Mouse (Mus musculus) kidney, embryonic 16.5 days (tissue): ENCODE data around the gene Chd9. TPM values are rescaled to one million over a fixed set of nuclear protein-coding genes. Genes with fewer than 3 reads are reported as not detected.

ENCODE experiments used
- ATAC-seq: fragments of 200-750 bp; cut with Nextera tagmentation; 2 replicates; pipeline ENCODE4 v1.8.0; 2017; ENCODE audit warnings: moderate TSS enrichment; ENCODE audit not compliant: low FRiP score, low TSS enrichment
- H3K27ac ChIP-seq: fragments of 300-500 bp; sonication (generic); 2 replicates; pipeline ENCODE4 v1.5.1; 2014; ENCODE audit warnings: low read length
- H3K27me3 ChIP-seq: fragments of 300-500 bp; sonication (generic); 2 replicates; pipeline ENCODE4 v1.6.1; 2014; ENCODE audit warnings: low read length, control low read depth, mixed read lengths; ENCODE audit not compliant: insufficient read depth
- H3K36me3 ChIP-seq: fragments of 300-500 bp; sonication (generic); 2 replicates; pipeline ENCODE4 v1.6.1; 2014; ENCODE audit warnings: low read length, control low read depth, mixed read lengths; ENCODE audit not compliant: insufficient read depth
- H3K4me1 ChIP-seq: fragments of 300-500 bp; sonication (generic); 2 replicates; pipeline ENCODE4 v1.6.1; 2014; ENCODE audit warnings: low read length, control low read depth, mixed read lengths; ENCODE audit not compliant: insufficient read depth
- H3K4me2 ChIP-seq: fragments of 300-500 bp; sonication (generic); replicated peaks from 2 replicates; pipeline ENCODE4 v1.6.1; 2014; ENCODE audit warnings: low read depth, low read length
- H3K4me3 ChIP-seq: fragments of 300-500 bp; sonication (generic); 2 replicates; pipeline ENCODE4 v1.5.1; 2014; ENCODE audit warnings: mild to moderate bottlenecking, low read length
- H3K9ac ChIP-seq: fragments of 300-500 bp; sonication (generic); replicated peaks from 2 replicates; pipeline ENCODE4 v1.6.1; 2014; ENCODE audit warnings: low read length
- H3K9me3 ChIP-seq: fragments of 300-500 bp; sonication (generic); 2 replicates; pipeline ENCODE4 v1.6.1; 2016; ENCODE audit warnings: low read length, control low read depth
- WGBS: fragments of 180-500 bp; shearing (Covaris S2); extraction: QIAGEN DNeasy Blood & Tissue Kit; methylation state at CpG from one replicate; pipeline ENCODE4 v1.1.7; 2014; 5-methylcytosine and 5-hydroxymethylcytosine counted together
- polyA plus RNA-seq: library from polyadenylated mRNA; unstranded; fragments of >200 nt; fragmentation: Nextera tagmentation; extraction: Ambion mirVana; gene quantifications from 2 replicates; pipeline ENCODE4 v1.2.1, GENCODE M21; 2015

The Chd9 gene
- polyA plus RNA-seq, result 88.1 and 97.1 TPM in 2 replicates

GRCm38 (mm10) chr8:90828181-90828986 is at the start of gene Chd9:
Gene Chd9, plus strand, starts transcription at chr8:90828352.
- no peaks in the 10 kb centered on the region for H3K36me3 ChIP-seq
- peak; percentile 95 for ATAC-seq
- 1% methylated on average over 38 of the region's 39 CpGs for WGBS
- peak within 1 kb of the TSS; percentile 67 for H3K9ac ChIP-seq
- H3K27me3 ChIP-seq, result no peaks in the 10 kb centered on the region
- H3K9me3 ChIP-seq, result no peaks in the 10 kb centered on the region
- H3K4me3 ChIP-seq, result peak within 1 kb of the TSS; percentile 56
- peak within 1 kb of the TSS; percentile 87 for H3K4me2 ChIP-seq
- H3K4me1 ChIP-seq, result peaks cover 12% of the 10 kb centered on the region
- peak within 1 kb of the TSS; percentile 58; the same call in 1 of the 2 replicates for H3K27ac ChIP-seq

DNA sequence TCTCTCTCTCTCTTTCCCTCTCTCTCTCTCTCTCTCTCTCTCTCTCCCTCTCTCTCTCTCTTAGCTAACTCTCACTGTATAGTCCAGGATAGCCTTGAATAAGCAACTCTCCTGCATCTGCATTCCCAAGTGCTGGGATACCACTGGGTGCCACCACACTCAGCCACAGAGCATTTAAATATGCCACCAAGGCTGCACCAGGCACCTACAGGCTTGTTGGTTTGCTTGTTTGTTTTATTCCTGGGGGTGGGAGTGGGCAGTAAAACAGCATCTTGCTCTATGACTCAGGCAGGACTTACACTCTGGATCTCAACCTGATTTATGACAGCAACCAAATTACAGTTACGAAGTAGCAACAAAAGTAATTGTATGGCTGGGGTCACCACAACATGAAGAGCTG is 36.5 kb upstream of the Chd9 start:
- Histone ChIP-seq H3K4me2 (no peak overlapping the region), H3K9ac (no peak overlapping the region), H3K36me3 (no peaks in the 10 kb centered on the region), H3K27me3 (no peaks in the 10 kb centered on the region), H3K4me3 (no peak overlapping the region), H3K27ac (no peak overlapping the region), H3K9me3 (no peaks in the 10 kb centered on the region), H3K4me1 (peaks cover 15% of the 10 kb centered on the region)
- 88% methylated on average over 1 of the region's 1 CpGs for whole genome bisulfite sequencing
- no peak for ATAC-seq

DNA sequence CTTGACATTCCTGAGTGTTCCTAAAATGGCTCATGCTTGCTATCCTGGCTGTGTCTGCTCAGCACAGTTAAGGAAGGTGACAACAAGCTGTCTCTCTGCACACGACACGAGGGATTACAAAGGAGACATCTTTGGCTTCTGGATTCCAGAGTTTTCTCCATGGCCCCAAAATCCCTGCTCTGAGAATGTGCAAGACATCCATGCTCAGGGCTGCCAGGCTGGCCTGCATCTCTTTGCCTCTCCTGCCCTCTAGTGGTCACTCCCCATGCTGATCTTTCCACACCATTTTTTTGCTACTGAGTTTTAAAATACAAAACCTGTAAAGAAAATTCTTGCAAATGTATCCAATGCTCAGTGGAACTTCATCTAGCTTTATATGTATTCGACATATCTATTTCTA is 34.4 kb upstream of the Chd9 start:
- no peak overlapping the region for H3K4me2 ChIP-seq
- no peaks in the 10 kb centered on the region for H3K27me3 ChIP-seq
- WGBS, result 5% methylated on average over 3 of the region's 3 CpGs
- no peak overlapping the region for H3K4me3 ChIP-seq
- no peak overlapping the region for H3K9ac ChIP-seq
- H3K27ac ChIP-seq, result no peak overlapping the region
- H3K36me3 ChIP-seq, result no peaks in the 10 kb centered on the region
- ATAC-seq, result peak; percentile 33; the same call in 1 of the 2 replicates
- H3K4me1 ChIP-seq, result peaks cover 15% of the 10 kb centered on the region
- no peaks in the 10 kb centered on the region for H3K9me3 ChIP-seq

DNA sequence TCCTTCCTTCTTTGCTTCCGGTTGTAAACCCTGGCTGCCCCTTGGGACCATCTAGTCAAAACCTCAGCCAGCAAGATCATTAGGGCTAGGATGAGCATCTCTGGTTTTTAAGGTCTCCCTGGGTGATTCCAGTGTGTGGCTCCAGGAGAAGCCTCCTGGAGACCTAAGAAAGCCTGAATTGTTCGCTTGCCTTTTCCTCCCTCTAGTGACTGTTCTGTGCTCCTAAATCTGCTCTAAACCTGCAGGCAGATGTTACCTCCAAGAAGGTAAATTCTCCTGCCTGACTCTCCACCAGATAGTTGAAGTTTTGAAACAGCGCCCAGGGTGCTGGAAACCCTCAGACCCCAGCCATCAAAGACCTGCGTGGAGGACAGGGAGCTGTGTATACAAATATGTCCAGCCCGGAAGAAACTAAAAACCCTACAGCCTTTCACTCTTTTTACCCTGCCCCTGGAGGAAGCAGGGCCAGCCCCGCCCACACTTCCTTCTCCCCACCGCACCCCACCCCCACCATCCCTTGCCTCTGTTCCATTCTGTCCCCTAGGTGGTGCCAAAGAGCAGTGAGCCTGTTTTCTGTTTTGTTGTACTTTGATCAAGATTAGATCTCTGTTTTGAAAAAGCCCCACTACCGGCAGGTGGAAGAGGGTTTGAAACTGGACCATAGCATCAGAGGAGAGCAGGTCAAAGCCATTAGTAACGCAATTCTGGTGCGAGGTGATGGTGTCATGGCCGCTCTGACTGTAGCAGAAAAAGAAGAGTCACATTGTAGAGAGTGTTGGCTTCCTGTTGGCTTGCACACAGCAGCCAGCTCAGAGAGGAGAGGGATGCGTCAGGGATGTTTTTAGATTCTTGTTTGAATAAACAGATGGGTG is 32.9 kb upstream of the Chd9 start:
- H3K4me2 ChIP-seq, result peak overlapping the region; percentile 43
- peak overlapping the region; percentile 25 for H3K4me3 ChIP-seq
- H3K9ac ChIP-seq, result peak overlapping the region; percentile 52
- ATAC-seq, result peak; percentile 85
- peaks cover 19% of the 10 kb centered on the region for H3K4me1 ChIP-seq
- H3K36me3 ChIP-seq, result no peaks in the 10 kb centered on the region
- WGBS, result 6% methylated on average over 12 of the region's 12 CpGs
- H3K27me3 ChIP-seq, result no peaks in the 10 kb centered on the region
- H3K9me3 ChIP-seq, result no peaks in the 10 kb centered on the region
- peak overlapping the region; percentile 64 for H3K27ac ChIP-seq

DNA sequence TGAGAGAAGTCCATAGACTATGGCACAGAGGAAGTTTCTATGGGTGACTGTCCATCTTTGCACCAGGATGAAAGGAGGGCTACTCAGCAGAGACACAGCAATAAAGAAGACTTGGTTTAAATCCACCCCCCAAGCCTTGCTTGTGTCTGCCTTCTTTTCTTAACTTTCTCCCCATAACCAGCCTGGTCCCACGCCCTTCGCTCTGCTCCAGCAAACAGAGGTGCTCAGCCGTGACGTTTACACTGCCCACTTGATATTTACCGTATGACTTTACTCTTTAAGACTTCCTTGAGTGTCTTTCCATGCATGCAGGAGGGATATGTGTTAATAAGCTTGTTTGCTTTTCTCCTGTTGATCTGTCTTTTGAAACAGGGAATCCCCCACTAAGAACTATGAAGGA is 28.7 kb upstream of the Chd9 start:
- 33% methylated on average over 5 of the region's 5 CpGs for WGBS
- Histone ChIP-seq H3K9me3 (peaks cover 14% of the 10 kb centered on the region), H3K27me3 (no peaks in the 10 kb centered on the region), H3K4me3 (no peak overlapping the region), H3K27ac (peak overlapping the region; percentile 60; the same call in 1 of the 2 replicates), H3K9ac (no peak overlapping the region), H3K4me1 (peaks cover 19% of the 10 kb centered on the region), H3K36me3 (no peaks in the 10 kb centered on the region), H3K4me2 (no peak overlapping the region)
- peak; percentile 68 for ATAC-seq

DNA sequence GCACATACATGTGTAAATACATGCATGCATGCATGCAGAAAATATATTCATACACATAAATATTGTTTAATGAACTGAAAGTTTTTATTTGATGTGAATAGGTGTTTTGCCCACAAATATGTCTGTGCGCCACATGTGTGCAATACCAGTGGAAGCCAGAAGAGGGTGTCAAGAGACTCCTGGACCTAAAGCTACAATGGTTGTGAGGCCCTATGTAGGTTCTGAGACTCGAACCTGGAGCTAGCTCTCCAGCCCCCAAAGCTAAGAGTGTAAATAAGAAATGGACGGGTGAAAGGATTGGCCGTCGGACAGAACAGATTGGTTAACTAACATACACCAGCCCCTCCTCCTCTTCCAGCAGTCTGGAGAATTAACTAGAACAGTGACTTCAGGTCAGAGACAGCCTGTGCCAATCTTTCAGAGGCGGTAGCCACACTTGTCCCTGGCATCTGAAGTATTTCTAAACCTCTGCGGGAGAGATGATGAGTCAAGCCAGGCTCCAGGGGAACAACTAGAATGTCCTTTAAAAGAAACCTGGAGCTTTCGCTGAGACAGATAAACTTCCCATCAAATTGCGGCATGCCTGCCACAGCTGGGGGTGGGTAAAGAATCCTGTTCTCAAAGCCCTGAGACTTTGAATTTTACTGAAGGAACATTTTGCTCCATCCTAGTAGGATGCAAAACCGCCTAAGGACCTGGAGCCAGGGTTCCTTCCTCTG is 14.4 kb upstream of the Chd9 start:
- Histone ChIP-seq H3K4me2 (no peak overlapping the region), H3K9me3 (peaks cover 6% of the 10 kb centered on the region; the same call in 1 of the 2 replicates), H3K36me3 (no peaks in the 10 kb centered on the region), H3K4me1 (no peaks in the 10 kb centered on the region), H3K4me3 (no peak overlapping the region), H3K9ac (no peak overlapping the region), H3K27me3 (no peaks in the 10 kb centered on the region), H3K27ac (no peak overlapping the region)
- 91% methylated on average over 10 of the region's 10 CpGs for WGBS
- no peak for ATAC-seq

DNA sequence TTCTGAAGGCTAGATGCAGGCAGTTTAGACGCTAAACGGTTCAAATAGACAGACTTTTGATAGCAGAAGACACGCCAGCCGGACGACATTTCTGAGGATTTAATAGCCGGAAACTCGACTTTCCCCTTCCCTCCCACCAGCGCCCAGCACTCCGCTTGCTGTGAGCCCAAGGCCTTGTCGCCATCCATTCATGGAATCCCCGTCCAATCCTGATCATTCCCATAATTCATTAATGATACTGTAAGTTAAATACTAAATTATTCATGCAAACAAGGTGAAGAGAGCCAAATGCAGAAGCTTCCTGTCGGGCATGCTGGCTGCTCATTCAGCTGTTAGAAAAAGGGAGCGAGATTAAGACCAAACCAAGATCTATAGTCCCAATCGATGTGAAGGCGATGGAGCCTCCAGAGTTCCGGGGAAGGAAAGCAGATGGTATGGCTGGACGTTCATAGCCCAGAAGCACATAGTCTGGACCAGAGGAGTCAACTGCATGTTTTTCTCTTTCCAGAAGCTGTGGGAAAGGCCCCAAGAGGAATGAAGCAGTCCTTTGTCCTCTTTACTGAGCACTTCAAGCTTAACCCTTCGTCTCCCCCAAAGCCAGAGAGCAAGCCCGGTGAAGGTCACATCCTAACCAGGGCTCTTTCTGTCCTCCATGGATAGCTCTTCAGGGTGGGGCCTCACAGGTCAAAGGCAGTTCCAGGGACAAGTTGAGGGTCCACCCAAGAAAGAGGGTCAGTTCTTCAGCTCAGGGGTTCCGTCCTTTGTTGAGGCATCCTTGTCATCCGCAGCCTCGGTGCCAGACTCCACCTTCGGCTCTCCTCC is 11.9 kb upstream of the Chd9 start:
- Histone ChIP-seq H3K36me3 (no peaks in the 10 kb centered on the region), H3K4me1 (no peaks in the 10 kb centered on the region), H3K27ac (no peak overlapping the region), H3K4me3 (no peak overlapping the region), H3K9ac (no peak overlapping the region), H3K4me2 (no peak overlapping the region), H3K9me3 (no peaks in the 10 kb centered on the region), H3K27me3 (no peaks in the 10 kb centered on the region)
- 70% methylated on average over 23 of the region's 23 CpGs for WGBS
- ATAC-seq, result no peak

DNA sequence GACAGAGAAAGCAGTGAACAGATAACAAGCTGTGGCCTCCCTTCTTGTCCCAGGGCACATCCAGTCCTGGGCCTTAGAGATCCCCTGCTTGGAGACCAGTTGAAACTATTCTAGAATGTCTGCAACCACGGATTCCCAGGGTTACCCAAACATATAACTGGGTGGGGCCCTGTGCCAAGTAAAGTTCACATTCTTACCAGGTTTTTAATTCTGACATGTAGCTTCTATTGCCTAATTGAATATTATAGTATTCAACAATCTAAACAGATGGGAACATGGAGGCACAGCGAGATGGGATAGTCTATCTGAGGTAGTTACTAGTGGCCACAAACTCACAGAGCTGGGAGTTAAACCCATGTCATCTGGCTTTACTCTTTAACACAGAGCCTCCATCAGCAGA is 10.9 kb upstream of the Chd9 start, which contains the start of gene Gm19935:
Gm19935 (minus strand) TSS at position 101 of the 400 bp plus-strand sequence.
- H3K27me3 ChIP-seq, result no peaks in the 10 kb centered on the region
- no peaks in the 10 kb centered on the region for H3K36me3 ChIP-seq
- ATAC-seq, result no peak
- H3K4me2 ChIP-seq, result no peak within 1 kb of the TSS
- H3K4me3 ChIP-seq, result no peak within 1 kb of the TSS
- no peak within 1 kb of the TSS for H3K9ac ChIP-seq
- H3K27ac ChIP-seq, result no peak within 1 kb of the TSS
- H3K9me3 ChIP-seq, result no peaks in the 10 kb centered on the region
- H3K4me1 ChIP-seq, result no peaks in the 10 kb centered on the region
- WGBS, result 70% methylated on average over 2 of the region's 2 CpGs
